Mouse (Mus musculus): ENCODE measurements around the gene Tas2r124. TPM values are rescaled to one million over a fixed set of nuclear protein-coding genes. Genes with fewer than 3 reads are reported as not detected.

Tas2r124 gene
- not detected in 2 replicates for polyA plus RNA-seq (2012; ENCODE audit: low replicate concordance)

DNA sequence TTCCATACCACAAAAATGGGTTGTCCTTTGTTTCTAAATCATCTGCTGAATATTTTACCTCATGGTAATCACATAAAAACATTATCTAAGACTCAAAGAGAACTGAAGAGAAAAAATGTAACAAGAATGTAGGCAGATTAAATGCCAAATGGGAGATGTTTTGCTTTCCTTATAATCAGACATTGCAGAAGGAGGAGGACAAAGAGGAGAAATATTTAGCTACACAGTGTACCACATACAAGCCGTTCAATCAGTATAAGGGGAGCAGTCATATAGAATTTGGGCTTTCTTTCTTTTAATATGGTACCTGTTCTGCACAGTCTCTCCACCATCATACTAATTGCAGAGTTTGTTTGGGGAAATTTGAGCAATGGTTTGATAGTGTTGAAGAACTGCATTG is at the start of gene Tas2r124:
Tas2r124 (plus strand) TSS at position 301 of the 400 bp plus-strand sequence.

DNA sequence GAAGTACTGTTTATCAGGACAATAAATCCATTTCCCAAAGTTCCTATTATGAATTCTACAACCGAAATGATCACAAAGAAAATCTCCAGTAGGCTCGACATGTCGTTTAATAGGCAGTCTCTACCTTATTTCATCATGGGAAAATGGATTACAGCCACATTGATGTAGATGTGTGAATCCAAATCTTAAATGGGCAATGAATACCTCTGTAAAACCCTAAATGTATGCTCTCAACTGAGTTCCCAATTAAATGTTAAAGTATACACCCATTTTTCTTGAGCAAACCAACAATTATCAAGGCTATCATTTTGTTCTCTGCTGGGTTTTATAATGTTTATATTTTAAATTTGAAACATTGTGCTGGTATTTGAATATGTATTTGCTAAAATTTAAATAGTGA is 42.7 kb upstream of the Tas2r124 start, which contains the start of gene Tas2r122:
Tas2r122 (minus strand) TSS at position 101 of the 400 bp plus-strand sequence.

GRCm38 (mm10) chr6:132737935-132738334 is 16.6 kb upstream of the Tas2r124 start, which contains the start of gene Tas2r115:
Gene Tas2r115, minus strand, starts transcription at chr6:132738035.

GRCm38 (mm10) chr6:132761831-132762230 is 7.3 kb downstream of the Tas2r124 start, which contains the start of gene Tas2r102:
Gene Tas2r102, plus strand, starts transcription at chr6:132762131.

DNA sequence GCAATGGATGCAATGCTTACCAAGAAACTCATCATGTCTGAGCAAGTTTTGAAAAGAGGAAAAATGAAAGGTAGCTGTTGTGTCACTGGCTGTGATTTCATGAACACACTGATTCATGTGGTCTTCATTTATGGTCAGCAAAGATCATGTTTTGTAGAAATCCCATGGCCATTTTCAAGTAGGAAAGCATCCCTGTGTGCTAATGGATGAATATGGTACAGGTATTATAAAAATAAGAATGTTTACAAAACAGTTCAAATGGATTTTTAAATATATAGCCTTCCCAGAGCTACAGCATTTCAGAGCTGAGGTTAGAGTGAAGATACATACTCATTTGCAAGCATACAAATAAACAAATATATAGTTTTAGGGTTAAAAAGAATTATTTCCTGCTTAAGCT is 23.5 kb downstream of the Tas2r124 start, which contains the start of gene Tas2r136:
Tas2r136 (minus strand) TSS at position 101 of the 400 bp plus-strand sequence.

DNA sequence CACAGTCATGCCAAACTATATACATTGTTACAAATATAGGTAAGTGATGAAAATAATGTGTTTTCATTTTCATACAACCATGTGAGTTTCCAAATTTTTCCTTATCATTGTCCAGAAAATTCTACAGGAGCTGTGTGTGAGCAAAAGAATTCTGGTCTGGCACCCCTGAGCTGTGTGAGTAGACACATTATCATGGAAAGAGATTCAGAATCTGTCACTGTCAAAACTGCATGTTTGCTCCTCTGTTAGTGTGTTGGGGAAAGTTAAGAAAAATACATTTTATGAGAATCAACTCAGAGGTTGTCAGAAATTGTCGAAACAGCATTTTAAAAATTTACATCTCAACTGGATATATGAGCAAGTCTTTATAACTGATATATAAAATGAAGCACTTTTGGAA is 48.0 kb downstream of the Tas2r124 start, which contains the start of gene Tas2r117:
Tas2r117 (plus strand) TSS at position 301 of the 400 bp plus-strand sequence.

Other genes with a start within 250 kb of the Tas2r124 start
- gene Prh1, start 184.9 kb upstream of the Tas2r124 start, polyA plus RNA-seq (2012; ENCODE audit: low replicate concordance) = not detected in 2 replicates
- gene Prp2, start 158.8 kb upstream of the Tas2r124 start, polyA plus RNA-seq (2012; ENCODE audit: low replicate concordance) = not detected in 2 replicates
- not detected in 2 replicates for gene A630073D07Rik, start 103.2 kb upstream of the Tas2r124 start, polyA plus RNA-seq (2012; ENCODE audit: low replicate concordance)
- gene Tas2r120, start 97.8 kb upstream of the Tas2r124 start, polyA plus RNA-seq (2012; ENCODE audit: low replicate concordance) = not detected in 2 replicates
- gene Tas2r121, start 53.7 kb upstream of the Tas2r124 start, polyA plus RNA-seq (2012; ENCODE audit: low replicate concordance) = not detected in 2 replicates
- not detected in 2 replicates for gene Tas2r122, start 42.8 kb upstream of the Tas2r124 start, polyA plus RNA-seq (2012; ENCODE audit: low replicate concordance)
- not detected in 2 replicates for gene Tas2r115, start 16.7 kb upstream of the Tas2r124 start, polyA plus RNA-seq (2012; ENCODE audit: low replicate concordance)
- gene Tas2r102, start 7.4 kb downstream of the Tas2r124 start, polyA plus RNA-seq (2012; ENCODE audit: low replicate concordance) = not detected in 2 replicates
- gene Tas2r136, start 23.4 kb downstream of the Tas2r124 start, polyA plus RNA-seq (2012; ENCODE audit: low replicate concordance) = not detected in 2 replicates
- not detected in 2 replicates for gene Tas2r117, start 48.1 kb downstream of the Tas2r124 start, polyA plus RNA-seq (2012; ENCODE audit: low replicate concordance)
- not detected in 2 replicates for gene Tas2r123, start 92.4 kb downstream of the Tas2r124 start, polyA plus RNA-seq (2012; ENCODE audit: low replicate concordance)
- gene Tas2r116, start 100.7 kb downstream of the Tas2r124 start, polyA plus RNA-seq (2012; ENCODE audit: low replicate concordance) = not detected in 2 replicates
- gene Tas2r110, start 113.3 kb downstream of the Tas2r124 start, polyA plus RNA-seq (2012; ENCODE audit: low replicate concordance) = not detected in 2 replicates
- not detected in 2 replicates for gene Tas2r113, start 138.3 kb downstream of the Tas2r124 start, polyA plus RNA-seq (2012; ENCODE audit: low replicate concordance)
- gene Tas2r125, start 154.9 kb downstream of the Tas2r124 start, polyA plus RNA-seq (2012; ENCODE audit: low replicate concordance) = not detected in 2 replicates
- not detected in 2 replicates for gene Tas2r129, start 196.4 kb downstream of the Tas2r124 start, polyA plus RNA-seq (2012; ENCODE audit: low replicate concordance)
- not detected in 2 replicates for gene Tas2r131, start 203.2 kb downstream of the Tas2r124 start, polyA plus RNA-seq (2012; ENCODE audit: low replicate concordance)
- gene Tas2r109, start 226.2 kb downstream of the Tas2r124 start, polyA plus RNA-seq (2012; ENCODE audit: low replicate concordance) = not detected in 2 replicates